Mouse (Mus musculus) MEL (cell line): ENCODE measurements around the gene Cobl.

Source experiments
- CHD2 ChIP-seq: IDR thresholded peaks from 2 replicates; pipeline ENCODE4 v1.6.1; 2011; ENCODE audit warnings: low read length, improper control_type of control experiment
- CTCF ChIP-seq, 3 experiments: IDR thresholded peaks in 2 of 3; conservative IDR thresholded peaks in 1 of 3; 2 replicates each; pipeline ENCODE4 v1.5.1; 2011 to 2012; ENCODE audit warnings: low read length in 3 of 3, low read depth in 2 of 3, mild to moderate bottlenecking in 2 of 3, improper control_type of control experiment in 1 of 3, inconsistent platforms in 1 of 3, mixed read lengths in 1 of 3, moderate library complexity in 1 of 3; ENCODE audit not compliant: control insufficient read depth in 1 of 3, insufficient read depth in 1 of 3, poor library complexity in 1 of 3, severe bottlenecking in 1 of 3
- EP300 ChIP-seq, 2 experiments: IDR thresholded peaks; 2 replicates each; pipeline ENCODE4 v1.6.1; 2011; ENCODE audit warnings: improper control_type of control experiment in 2 of 2, low read length in 2 of 2, low read depth in 1 of 2, mild to moderate bottlenecking in 1 of 2
- ETS1 ChIP-seq: IDR thresholded peaks from 2 replicates; pipeline ENCODE4 v1.6.1; 2012; ENCODE audit warnings: low read depth, mild to moderate bottlenecking, inconsistent platforms, low read length, improper control_type of control experiment, moderate library complexity
- POLR2A ChIP-seq, 2 experiments: IDR thresholded peaks; 2 replicates each; pipeline ENCODE4 v1.6.1; 2011 to 2012; ENCODE audit warnings: low read length in 2 of 2, mild to moderate bottlenecking in 2 of 2, control low read depth in 1 of 2, improper control_type of control experiment in 1 of 2, low read depth in 1 of 2, moderate library complexity in 1 of 2; ENCODE audit not compliant: control insufficient read depth in 1 of 2, insufficient read depth in 1 of 2, poor library complexity in 1 of 2
- POLR2AphosphoS2 ChIP-seq: IDR thresholded peaks from 2 replicates; pipeline ENCODE4 v1.6.1; 2011; ENCODE audit warnings: low read length, improper control_type of control experiment
- RCOR1 ChIP-seq: IDR thresholded peaks from 2 replicates; pipeline ENCODE4 v1.6.1; 2012; ENCODE audit warnings: low read depth, mild to moderate bottlenecking, inconsistent platforms, low read length, improper control_type of control experiment
- SIN3A ChIP-seq: IDR thresholded peaks from 2 replicates; pipeline ENCODE4 v1.6.1; 2012; ENCODE audit warnings: low read length, improper control_type of control experiment, inconsistent platforms
- SMC3 ChIP-seq: IDR thresholded peaks from 2 replicates; pipeline ENCODE4 v1.6.1; 2011; ENCODE audit warnings: low read depth, low read length, improper control_type of control experiment
- TBP ChIP-seq: IDR thresholded peaks from 2 replicates; pipeline ENCODE4 v1.8.0; 2011; ENCODE audit warnings: low read depth, low read length, improper control_type of control experiment

DNA sequence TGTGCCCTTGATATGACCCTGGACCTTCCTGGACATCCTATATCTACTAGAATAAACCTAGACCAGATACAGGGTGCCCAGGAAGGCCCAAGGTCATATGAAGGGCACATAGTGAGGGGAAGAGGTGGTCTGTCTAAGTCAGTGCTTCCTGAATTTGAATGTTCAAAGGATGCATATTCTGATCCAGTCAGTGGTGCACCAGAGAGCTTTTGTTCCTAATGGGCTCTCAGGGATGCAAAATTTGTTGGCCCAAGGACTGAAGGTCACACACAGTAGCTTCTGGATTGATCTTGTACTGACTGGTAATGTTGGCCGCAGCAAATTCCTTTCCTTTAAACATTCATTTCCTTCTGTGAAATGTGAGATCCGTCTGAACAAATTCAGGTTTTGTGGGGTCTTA, 2.5 kb upstream of the Cobl start:
- no peak for TF ChIP-seq ETS1
- TF ChIP-seq CTCF (IDR thresholded peaks at IDR 0.05 in 2 of 3, conservative IDR thresholded peaks at IDR 0.05 in 1 of 3; ENCODE audit: control insufficient read depth in 1 of 3, insufficient read depth in 1 of 3, low read depth in 2 of 3, low read length in 3 of 3, poor library complexity in 1 of 3, severe bottlenecking in 1 of 3): no peak
- no peak for TF ChIP-seq EP300 (IDR thresholded peaks at IDR 0.05; ENCODE audit: low read depth in 1 of 2, low read length in 2 of 2)
- TF ChIP-seq CHD2: no peak
- TF ChIP-seq POLR2AphosphoS2: no peak
- TF ChIP-seq POLR2A (IDR thresholded peaks at IDR 0.05; ENCODE audit: control insufficient read depth in 1 of 2, insufficient read depth in 1 of 2, low read depth in 1 of 2, low read length in 2 of 2, poor library complexity in 1 of 2): no peak
- TF ChIP-seq RCOR1: no peak
- TF ChIP-seq TBP: no peak
- TF ChIP-seq SIN3A: no peak
- TF ChIP-seq SMC3: no peak
